Mouse (Mus musculus) gastrocnemius, adult 8-10 months (tissue): ENCODE data around the gene Krt42. TPM values are rescaled to one million over a fixed set of nuclear protein-coding genes. Genes with fewer than 3 reads are reported as not detected.
"Not testable (repeated sequence)": the region's sequence is repeated elsewhere in the genome, so short reads cannot be mapped to it uniquely, and the experiment has no call there.

ENCODE experiments used
- DNase-seq, 2 experiments: peaks; one replicate each; pipeline ENCODE4 v3.0.0; 2022; ENCODE audit warnings: low spot score in 2 of 2
- total RNA-seq, 4 experiments: library from RNA; stranded (reverse); gene quantifications; 2 replicates each; pipeline ENCODE4 v1.2.4; 2022

Gene Krt42
- total RNA-seq, 4 experiments from 2014 or later: not detected

DNA sequence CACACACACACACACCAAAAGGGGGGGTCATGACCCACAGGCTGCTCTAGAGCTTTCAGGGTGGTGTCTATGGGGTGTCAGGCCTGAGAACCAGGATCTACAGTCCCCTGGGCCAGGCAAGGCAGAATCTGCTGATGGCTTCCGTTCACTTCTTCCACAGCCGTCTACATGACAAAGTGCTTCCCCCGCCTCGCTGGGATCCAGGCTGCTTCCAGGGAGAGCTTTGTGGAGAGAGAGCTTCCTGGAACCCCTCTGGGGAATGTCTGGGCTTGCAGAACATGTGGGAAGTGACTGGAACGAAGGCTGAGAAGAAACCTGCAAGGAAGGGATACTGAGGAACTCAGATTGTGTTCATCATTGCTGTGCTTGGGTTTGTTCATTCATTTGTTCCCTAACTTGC lies 9.1 kb upstream of the Krt42 start:
- DNase-seq: no peak

DNA sequence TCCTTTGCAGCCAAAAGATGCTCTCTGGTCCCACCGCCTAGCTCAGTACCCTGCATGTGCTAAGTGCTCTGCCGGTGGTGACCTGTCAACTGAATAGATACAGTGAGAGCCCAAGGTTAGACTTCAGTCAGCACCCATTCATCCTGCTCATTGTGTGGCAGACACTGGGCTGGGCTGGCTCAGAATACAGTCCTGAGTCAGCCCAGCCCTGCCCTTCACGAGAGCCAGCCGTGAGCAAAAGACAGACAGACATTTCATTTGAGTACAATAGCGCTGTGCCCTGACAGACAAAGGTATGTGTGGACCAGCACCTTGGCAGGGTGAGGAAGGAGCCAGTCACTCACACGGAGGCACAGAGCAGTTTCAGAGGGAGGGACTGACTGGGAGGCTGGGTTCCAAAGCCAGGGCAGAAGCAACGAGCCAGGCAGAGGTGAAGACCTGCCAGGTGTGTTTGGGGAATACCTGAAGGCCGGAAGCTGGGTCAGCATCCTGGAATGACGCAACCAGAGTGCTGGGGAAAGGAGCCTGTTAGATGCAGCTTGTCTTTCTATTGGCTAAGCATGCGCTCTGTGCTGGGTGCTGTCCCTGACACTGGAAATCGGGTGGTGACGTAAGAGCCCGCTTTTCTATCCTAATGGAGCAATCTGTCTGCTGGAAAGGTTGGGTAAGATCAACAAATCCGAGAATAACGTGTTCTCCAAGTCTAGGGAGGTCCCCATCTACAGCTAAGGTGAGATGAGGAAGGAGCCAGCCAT lies 8.2 kb upstream of the Krt42 start:
- no peak for DNase-seq

DNA sequence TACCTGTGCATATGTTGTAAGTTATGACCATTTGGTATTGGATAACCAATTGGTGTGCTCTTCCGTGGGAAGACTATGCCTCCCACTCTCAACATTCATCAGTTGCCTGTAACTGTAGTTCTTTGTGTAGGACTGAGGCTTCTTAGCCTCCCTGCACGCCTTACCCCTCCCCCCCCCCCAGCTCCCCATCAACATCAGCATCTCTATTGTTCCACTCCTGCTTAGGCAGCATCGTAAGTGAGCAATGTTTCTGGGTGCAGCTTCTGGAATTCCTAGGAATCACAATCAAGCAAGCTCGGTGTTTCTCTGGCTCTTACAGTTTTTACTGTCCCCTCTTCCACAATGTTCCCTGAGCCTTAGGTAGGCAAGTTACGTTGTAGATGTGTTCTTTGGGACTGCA lies 5.8 kb upstream of the Krt42 start:
- no peak for DNase-seq

DNA sequence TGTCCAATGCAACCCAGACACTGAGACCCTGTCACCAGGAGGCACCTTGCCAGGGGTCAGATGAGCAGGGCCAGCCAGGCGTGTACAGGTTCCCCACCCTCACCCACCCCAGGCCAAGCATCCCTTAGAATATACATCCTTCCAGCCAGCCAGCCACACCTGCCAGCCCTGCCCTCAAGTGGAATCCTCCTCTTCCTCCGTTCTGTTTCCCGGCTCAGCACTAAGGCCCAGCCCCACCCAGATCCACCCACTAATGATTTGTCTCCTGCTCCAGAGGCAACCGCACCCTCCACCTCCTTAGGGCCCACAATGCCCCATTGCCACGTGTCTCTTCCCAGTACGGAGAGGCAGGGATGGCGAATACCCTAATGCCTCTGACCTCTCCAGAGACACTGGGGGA lies 5.0 kb upstream of the Krt42 start:
- DNase-seq: no peak

DNA sequence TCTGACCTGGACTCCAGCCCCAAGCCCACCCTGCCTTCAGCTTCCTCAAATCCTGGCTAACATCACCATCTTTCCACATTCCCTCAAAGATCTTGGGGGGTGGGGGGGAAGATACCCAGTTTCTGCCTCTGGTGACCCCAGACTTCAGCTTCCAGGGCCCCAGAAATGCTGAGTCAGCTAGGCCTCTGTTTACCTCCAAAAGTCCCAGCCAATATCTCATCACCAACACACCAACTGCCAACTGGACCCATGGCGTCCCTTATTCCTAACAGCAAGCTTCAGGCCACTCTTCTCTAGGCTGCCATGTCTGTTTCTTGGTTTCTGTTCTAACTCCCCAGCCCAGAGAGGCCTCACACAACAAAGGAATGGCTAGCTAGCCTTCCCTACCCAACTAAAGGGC lies 2.2 kb upstream of the Krt42 start:
- DNase-seq: no peak

DNA sequence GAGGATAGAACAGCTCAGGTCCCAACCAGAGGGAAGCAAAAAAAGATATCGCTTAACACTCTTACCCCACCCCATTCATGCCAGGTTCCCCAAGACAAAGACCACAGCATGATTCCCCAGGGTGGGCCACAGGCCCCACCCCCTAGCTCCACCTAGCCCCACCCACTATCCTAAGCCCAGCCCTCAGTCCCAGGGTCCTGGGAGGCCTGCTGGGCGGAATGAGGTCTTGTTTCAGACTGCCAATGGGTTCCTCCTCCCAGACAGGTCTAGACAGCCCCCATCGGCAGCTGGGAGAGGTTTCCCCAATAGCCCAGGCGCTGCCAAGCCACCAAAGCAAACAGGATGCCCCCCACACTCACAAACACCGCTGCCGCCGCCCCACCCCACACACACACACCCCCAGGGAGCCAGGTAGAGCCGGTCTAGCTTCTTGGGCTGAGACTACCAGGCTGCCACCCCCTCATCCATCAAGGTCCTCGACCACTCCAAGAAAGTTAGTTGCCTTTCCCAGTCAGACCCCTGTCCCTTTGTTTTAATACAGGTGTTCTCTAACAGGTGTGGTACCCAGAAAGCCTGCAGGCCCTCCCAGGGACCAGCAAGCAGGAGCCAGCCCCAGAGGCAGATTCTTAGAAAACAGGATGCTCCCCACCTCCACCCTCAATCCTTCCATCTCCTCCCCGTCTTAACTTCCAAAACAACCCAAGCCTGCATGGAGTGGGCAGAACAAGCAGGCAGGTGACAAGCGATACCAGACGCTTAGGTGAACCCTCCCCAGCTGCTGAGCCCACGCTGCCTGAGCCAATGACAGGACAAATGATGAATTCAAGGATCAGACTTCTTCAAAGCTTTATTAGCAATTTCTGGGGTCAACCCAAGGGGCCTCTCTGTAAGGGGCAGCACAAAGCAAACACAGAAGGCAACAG lies 7.4 kb downstream of the Krt42 start:
- DNase-seq: no peak

DNA sequence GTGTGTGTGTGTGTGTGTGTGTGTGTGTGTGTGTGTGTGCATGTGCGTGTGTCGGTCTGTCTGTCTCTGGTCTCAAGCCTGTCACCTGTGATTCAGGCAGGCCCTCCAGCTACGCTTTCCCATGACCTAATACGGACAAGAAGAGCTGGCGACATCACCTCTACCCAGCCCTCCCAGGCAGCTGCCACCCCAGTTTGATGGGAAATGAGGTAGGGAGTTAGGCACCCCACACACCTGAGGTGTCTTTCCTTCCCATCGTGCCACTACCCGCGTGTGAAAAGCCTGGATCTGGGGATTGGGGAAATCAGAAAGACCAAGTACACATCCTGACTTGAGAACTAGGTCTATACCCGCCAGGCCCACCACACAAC lies 8.5 kb downstream of the Krt42 start:
- DNase-seq: no peak

DNA sequence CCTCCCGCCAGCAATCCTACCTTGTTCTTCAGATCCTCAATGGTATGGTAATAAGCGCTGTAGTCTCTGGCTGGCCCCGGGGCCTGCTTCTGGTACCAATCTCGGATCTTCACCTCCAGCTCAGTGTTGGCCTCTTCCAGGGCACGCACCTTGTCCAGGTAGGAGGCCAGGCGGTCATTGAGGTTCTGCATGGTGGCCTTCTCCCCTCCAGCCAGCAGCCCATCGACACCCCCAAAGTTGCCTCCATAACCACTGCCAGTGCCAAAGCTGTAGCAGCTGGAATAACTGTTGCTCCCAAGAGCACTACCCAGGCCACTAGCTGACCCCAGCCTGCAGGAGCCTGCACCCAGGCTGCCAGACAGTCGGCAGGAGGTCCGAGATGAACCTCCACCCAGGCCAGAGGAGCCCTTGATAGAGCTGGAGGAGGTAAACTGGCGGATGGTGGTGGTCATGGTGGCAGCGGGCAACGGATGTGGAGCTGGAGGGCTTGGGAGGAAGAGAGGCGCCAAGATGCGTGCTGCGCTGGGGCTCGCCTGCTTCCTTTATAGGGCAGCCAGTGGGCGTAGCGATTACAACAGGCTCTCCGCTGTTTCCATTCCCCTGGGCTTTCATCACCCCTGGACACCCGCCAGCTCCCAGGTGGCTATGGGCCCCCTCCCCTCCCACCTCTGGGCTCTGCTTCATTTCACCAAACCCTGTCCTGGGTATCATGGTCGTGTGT lies 9.0 kb downstream of the Krt42 start, which contains the start of gene Krt17:
Gene Krt17 (minus strand): TSS at position 516 of the 721 bp plus-strand sequence.
- no peak for DNase-seq

DNA sequence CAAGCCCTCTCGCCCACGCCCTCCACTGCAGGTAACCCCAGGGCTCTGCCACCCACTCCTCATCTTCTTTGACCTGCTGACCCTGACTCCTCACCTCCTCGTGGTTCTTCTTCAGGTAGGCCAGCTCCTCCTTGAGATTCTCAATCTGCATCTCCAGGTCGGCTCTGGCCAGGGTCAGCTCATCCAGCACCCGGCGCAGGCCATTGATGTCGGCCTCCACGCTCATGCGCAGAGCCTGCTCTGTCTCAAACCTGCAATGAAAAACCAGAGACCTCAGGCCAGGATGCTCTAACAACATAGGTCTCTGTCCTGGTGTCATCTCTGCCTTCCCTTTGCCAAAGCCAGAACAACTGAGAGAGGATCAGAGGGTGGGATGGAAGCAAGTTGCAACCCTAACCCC lies 10.6 kb downstream of the Krt42 start:
- no peak for DNase-seq

DNA sequence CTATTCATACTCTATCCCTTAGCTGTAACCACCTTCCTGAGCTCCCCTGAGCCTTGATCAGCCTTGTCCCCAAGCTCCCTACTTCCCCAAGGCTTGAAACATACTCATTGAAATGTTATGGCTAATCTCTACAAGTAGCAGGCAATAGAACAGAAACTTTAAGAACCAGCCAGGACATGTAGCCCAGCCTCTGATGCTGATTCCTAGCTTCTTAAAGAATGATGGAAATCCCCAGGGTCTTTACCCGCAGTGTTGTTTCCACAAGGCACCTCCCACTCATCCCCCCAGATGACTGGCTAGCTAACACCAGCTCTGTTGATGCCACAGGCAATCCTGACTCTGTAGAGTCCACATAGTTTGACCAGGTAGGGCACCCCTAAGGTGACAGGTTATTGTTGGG lies 11.7 kb downstream of the Krt42 start:
- no peak for DNase-seq

DNA sequence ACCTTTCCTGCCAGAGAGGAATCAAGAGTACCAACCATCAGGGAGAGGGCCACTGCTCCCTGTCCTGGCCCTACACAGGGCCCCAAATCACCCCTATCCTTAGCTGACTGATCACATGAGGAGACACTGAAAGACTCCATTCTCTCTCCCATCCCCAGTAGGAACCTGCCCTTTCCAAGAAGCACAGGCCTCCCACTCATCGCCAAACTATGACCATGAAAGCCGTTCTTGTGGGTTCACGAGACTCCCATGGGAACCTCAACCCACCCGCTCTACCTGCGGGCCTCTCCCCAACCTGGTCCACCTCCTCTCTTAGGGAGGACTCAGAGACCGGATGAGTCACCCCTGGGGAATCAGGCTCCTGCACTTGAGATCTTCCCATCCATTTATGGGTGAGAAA lies 14.2 kb downstream of the Krt42 start:
- DNase-seq: no peak

DNA sequence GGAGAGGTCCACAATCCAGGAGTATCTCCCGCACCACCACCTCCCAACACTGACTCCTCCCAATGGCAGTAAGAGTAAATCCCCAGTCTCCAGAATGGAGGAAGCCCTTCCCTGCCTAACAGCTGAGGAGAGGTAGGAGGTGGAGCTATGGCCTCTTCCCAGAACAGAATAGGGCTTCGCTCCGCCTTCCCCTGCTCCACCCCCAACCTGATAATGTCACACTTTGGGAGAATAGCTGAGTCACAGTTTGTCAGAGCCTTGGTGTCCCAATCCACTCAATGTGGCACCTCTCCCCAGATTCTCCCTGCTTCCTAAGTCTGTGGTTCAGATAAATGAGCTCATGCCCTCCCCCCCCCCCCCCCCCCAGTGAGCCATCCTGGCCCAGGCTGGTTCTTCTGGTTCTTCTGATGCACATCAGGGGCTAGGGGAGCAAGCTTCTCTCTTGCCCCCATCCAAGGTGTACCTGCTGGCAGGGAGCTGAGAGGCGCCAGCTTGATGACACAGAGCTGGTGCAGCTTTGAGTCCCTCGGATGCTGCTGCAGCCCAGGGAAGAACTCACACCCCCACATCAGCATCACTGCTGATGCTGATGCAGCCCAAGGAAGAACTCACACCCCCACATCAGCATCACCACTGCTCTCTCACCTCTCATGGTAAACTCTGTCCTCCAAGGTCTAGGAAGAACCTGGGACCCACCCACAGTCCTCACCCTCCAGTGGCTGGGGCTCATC lies 15.1 kb downstream of the Krt42 start:
- DNase-seq: no peak

DNA sequence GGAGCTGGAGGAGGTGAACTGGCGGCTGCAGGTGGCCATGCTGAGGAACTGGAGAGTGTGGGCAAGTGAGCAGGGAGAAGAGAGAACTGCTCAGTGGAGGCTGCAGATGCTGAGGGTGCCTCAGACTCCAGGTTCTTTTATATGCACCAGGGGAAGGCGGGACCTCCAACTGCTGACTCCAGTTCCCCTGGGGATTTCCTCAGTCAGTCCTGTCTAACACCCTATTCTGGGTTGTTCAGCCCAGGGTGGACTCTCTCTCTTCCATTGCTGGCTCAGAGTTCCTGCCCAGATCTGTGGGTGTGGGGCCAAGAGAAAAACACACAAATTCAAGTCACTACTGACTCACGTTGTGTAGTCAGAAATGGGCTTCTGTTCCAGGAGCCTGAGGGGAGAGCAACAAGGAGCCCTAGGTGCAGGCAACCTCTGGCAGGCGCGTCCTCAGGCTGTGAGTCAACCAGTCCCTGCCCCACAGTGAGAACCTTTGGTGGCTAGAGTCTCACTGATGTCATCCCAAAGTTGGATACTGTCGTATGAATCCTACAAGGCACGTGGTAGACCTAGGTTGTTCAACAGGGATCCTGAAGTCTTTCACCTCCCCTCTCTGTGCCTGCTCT lies 20.7 kb downstream of the Krt42 start, which contains the start of gene Krt16:
Gene Krt16 (minus strand): TSS at position 51 of the 614 bp plus-strand sequence.
- no peak for DNase-seq

DNA sequence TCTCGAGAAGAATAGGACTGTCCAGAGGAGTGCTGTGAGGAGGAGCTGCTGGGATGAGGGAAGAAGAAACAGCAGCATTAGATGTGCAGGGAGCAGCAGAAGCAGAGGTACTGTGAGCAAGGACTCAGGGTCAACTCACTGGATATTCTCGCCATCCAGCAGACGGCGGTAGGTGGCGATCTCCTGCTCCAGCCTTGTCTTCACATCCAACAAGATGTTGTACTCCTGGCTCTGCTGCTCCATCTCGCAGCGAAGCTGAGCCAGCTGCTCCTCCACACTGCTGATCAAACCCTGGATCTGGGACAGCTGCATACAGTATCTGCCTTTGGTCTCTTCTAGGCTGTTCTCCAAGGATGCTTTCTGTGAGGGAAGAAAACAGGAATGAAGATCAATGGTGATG lies 23.2 kb downstream of the Krt42 start:
- not testable (repeated sequence) for DNase-seq

DNA sequence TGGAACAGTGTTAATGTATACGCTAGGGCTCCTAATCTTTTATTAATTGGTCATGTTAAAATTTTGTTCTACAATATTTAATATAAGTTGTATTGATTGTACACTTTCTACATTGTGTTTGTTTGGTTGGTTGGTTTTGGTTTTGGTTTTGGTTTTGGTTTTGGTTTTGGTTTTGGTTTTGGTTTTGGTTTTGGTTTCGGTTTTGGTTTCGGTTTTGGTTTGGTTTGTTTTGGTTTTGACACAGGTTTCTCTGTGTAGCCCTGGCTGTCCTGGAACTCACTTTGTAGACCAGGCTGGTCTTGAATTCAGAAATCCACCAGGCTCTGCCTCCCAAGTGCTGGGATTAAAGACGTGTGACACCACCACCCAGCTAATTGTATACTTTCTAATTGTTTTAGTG lies 29.4 kb downstream of the Krt42 start:
- DNase-seq: not testable (repeated sequence)

DNA sequence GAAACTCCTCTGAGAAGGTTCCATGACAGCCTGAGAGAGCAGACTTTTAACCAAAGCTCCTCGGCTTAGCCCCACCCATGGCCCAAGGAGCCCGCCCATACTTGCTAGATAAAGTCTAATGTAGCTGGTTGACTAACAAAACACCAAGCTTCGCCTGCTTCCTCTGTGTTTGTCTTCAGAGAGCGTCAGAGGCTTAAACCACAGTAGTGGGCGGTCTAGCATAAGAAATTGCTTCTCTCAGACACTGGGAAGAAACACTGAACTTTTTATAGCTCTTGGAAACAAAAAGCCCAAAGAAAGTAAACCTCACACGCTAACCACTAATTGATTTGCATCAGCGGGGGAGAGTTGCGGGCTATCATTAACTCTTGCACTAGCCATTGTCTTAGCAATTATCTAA lies 47.9 kb downstream of the Krt42 start:
- DNase-seq: no peak

DNA sequence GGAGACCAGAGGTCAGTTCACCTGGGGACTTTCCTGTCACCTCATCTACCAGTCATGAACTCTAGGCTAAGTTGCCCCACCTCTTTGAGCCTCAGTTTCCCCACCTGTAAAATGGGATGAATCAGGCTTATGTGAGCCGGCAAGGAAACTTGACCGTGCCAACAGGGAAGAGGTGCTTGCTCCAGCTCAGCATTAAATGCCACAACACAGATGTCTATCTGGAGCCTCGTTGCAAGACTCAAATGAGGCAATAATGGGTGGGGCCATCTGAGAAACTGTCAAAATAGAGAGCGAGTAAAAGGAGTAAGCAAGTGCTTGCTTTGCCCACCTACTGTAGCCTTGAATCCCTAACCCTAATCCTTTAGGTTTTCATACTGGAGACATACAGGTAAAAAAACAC lies 50.4 kb downstream of the Krt42 start:
- no peak for DNase-seq
